Mouse (Mus musculus) stomach, embryonic 16.5 days (tissue): Measurements from ENCODE around the gene Gm45062. TPM values are rescaled to one million over a fixed set of nuclear protein-coding genes. Genes with fewer than 3 reads are reported as not detected.

Experiments used
- ATAC-seq: fragments of 200-750 bp; cut with Nextera tagmentation; 2 replicates; pipeline ENCODE4 v1.8.0; 2017; ENCODE audit warnings: moderate number of reproducible peaks, moderate TSS enrichment; ENCODE audit not compliant: insufficient read depth, low FRiP score
- H3K27ac ChIP-seq: fragments of 300-500 bp; sonication (generic); 2 replicates; pipeline ENCODE4 v1.5.1; 2014; ENCODE audit warnings: low read length
- H3K27me3 ChIP-seq: fragments of 300-500 bp; sonication (generic); 2 replicates; pipeline ENCODE4 v1.6.1; 2014; ENCODE audit warnings: low read length, control low read depth, mixed read lengths; ENCODE audit not compliant: control insufficient read depth, insufficient read depth
- H3K36me3 ChIP-seq: fragments of 300-500 bp; sonication (generic); 2 replicates; pipeline ENCODE4 v1.6.1; 2014; ENCODE audit warnings: low read length; ENCODE audit not compliant: control insufficient read depth, insufficient read depth
- H3K4me1 ChIP-seq: fragments of 300-500 bp; sonication (generic); 2 replicates; pipeline ENCODE4 v1.6.1; 2014; ENCODE audit warnings: low read length, control low read depth, mixed read lengths; ENCODE audit not compliant: control insufficient read depth, insufficient read depth
- H3K4me2 ChIP-seq: fragments of 300-500 bp; sonication (generic); 2 replicates; pipeline ENCODE4 v1.6.1; 2014; ENCODE audit warnings: low read depth, low read length, mixed read lengths
- H3K4me3 ChIP-seq: fragments of 300-500 bp; sonication (generic); replicated peaks from 2 replicates; pipeline ENCODE4 v1.5.1; 2014; ENCODE audit warnings: mild to moderate bottlenecking, low read length
- H3K9ac ChIP-seq: fragments of 300-500 bp; sonication (generic); 2 replicates; pipeline ENCODE4 v1.6.1; 2014; ENCODE audit warnings: low read length
- H3K9me3 ChIP-seq: fragments of 300-500 bp; sonication (generic); replicated peaks from 2 replicates; pipeline ENCODE4 v1.6.1; 2016; ENCODE audit warnings: low read length, control low read depth; ENCODE audit not compliant: control insufficient read depth
- WGBS: fragments of 180-500 bp; shearing (Covaris S2); extraction: QIAGEN DNeasy Blood & Tissue Kit; methylation state at CpG from one replicate; pipeline ENCODE4 v1.1.7; 2014; 5-methylcytosine and 5-hydroxymethylcytosine counted together
- polyA plus RNA-seq: library from polyadenylated mRNA; unstranded; fragments of >200 nt; fragmentation: Nextera tagmentation; extraction: Ambion mirVana; gene quantifications from 2 replicates; pipeline ENCODE4 v1.2.1, GENCODE M21; 2015

Gene Gm45062
- polyA plus RNA-seq, 1 experiment from 2014 or later, result 12.2 TPM

- H3K9me3 ChIP-seq, result no peaks in the 10 kb centered on the region
- no peaks in the 10 kb centered on the region for H3K36me3 ChIP-seq
- no peak overlapping the region for H3K4me2 ChIP-seq
- 57% methylated on average over 5 of the region's 5 CpGs for WGBS
- H3K4me1 ChIP-seq, result no peaks in the 10 kb centered on the region
- H3K9ac ChIP-seq, result no peak overlapping the region
- H3K27ac ChIP-seq, result no peak overlapping the region
- no peaks in the 10 kb centered on the region for H3K27me3 ChIP-seq
- H3K4me3 ChIP-seq, result no peak overlapping the region
- no peak for ATAC-seq
These were observed 206.7 kb downstream of the Gm45062 start for GRCm38 (mm10) chr6:8465985-8466384.

- H3K4me2 ChIP-seq, result no peak overlapping the region
- no peaks in the 10 kb centered on the region for H3K27me3 ChIP-seq
- H3K27ac ChIP-seq, result no peak overlapping the region
- 69% methylated on average over 10 of the region's 10 CpGs for WGBS
- H3K36me3 ChIP-seq, result no peaks in the 10 kb centered on the region
- no peaks in the 10 kb centered on the region for H3K9me3 ChIP-seq
- H3K9ac ChIP-seq, result no peak overlapping the region
- 0 out of 2 replicates have a peak, but pooled peaks cover 2% of the 10 kb centered on the region for H3K4me1 ChIP-seq
- ATAC-seq, result no peak
- no peak overlapping the region for H3K4me3 ChIP-seq
These were observed 208.6 kb downstream of the Gm45062 start for GRCm38 (mm10) chr6:8467667-8468337.

GRCm38 (mm10) chr6:8469918-8470317, 210.7 kb downstream of the Gm45062 start:
- Histone ChIP-seq H3K4me2 (no peak overlapping the region), H3K9me3 (no peaks in the 10 kb centered on the region), H3K4me3 (no peak overlapping the region), H3K27ac (no peak overlapping the region), H3K9ac (no peak overlapping the region), H3K27me3 (no peaks in the 10 kb centered on the region), H3K4me1 (peaks cover 6% of the 10 kb centered on the region; the same call in 1 of the 2 replicates), H3K36me3 (no peaks in the 10 kb centered on the region)
- no peak for ATAC-seq
- WGBS, result 83% methylated on average over 3 of the region's 3 CpGs

GRCm38 (mm10) chr6:8472125-8472524, 212.9 kb downstream of the Gm45062 start:
- 79% methylated on average over 3 of the region's 3 CpGs for WGBS

GRCm38 (mm10) chr6:8472915-8473314, 213.7 kb downstream of the Gm45062 start:
- Histone ChIP-seq H3K36me3 (no peaks in the 10 kb centered on the region), H3K9me3 (no peaks in the 10 kb centered on the region), H3K27me3 (no peaks in the 10 kb centered on the region), H3K9ac (no peak overlapping the region), H3K4me3 (no peak overlapping the region), H3K4me1 (peaks cover 6% of the 10 kb centered on the region; the same call in 1 of the 2 replicates), H3K4me2 (no peak overlapping the region), H3K27ac (peak overlapping the region; percentile 17)
- ATAC-seq, result no peak
- WGBS, result 39% methylated on average over 5 of the region's 5 CpGs

More at GRCm38 (mm10) chr6:8472125-8472524, 212.9 kb downstream of the Gm45062 start:
- Histone ChIP-seq H3K9ac (no peak overlapping the region), H3K4me3 (no peak overlapping the region), H3K36me3 (no peaks in the 10 kb centered on the region), H3K4me2 (no peak overlapping the region), H3K9me3 (no peaks in the 10 kb centered on the region), H3K27ac (no peak overlapping the region), H3K27me3 (no peaks in the 10 kb centered on the region), H3K4me1 (peaks cover 6% of the 10 kb centered on the region; the same call in 1 of the 2 replicates)
- no peak for ATAC-seq

DNA sequence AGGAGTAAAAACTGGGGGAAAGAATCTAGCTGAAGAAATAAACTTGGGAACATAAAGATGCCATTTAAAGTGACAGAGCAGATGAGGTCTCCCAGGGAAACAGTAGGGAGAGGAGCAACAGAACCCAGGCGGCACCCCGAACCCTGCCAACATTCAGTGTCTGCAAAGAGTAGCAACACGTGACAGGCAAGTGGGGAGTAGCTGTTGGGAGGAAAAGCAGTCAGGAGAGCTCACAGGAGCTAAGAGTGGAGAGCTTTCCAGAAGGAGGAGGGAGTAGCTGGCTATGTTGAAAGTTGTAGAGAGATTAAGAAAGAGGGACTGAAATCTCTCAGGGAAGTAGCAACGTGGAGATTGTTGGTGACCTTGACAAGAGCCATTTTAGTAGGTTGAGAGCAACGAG, 214.2 kb downstream of the Gm45062 start:
- Histone ChIP-seq H3K4me2 (no peak overlapping the region), H3K27me3 (no peaks in the 10 kb centered on the region), H3K9ac (no peak overlapping the region), H3K4me1 (peaks cover 6% of the 10 kb centered on the region; the same call in 1 of the 2 replicates), H3K4me3 (no peak overlapping the region), H3K36me3 (no peaks in the 10 kb centered on the region), H3K9me3 (no peaks in the 10 kb centered on the region), H3K27ac (no peak overlapping the region)
- ATAC-seq, result no peak
- 44% methylated on average over 5 of the region's 5 CpGs for WGBS

DNA sequence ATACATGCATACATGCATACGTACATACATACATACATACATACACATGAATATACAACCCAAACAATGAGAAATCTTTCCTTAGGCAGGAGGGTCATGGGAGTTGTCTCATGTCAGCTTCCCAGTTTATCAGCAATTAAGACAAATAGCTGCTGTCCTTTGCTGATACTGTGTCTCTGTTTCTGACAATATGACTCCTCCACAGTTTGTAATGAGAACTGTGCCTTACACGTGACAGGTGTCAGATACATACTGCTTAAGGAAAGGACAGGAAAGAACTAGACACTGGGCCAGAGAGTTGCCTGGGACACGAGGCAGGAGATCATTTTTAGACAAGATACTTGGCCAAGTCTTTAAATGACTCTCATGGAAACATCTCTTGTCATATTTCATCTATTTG, 215.1 kb downstream of the Gm45062 start:
- Histone ChIP-seq H3K4me3 (no peak overlapping the region), H3K27me3 (no peaks in the 10 kb centered on the region), H3K4me1 (peaks cover 6% of the 10 kb centered on the region; the same call in 1 of the 2 replicates), H3K4me2 (no peak overlapping the region), H3K27ac (no peak overlapping the region), H3K9ac (no peak overlapping the region), H3K9me3 (no peaks in the 10 kb centered on the region), H3K36me3 (no peaks in the 10 kb centered on the region)
- 64% methylated on average over 3 of the region's 3 CpGs for WGBS
- ATAC-seq, result no peak

GRCm38 (mm10) chr6:8474820-8475219, 215.6 kb downstream of the Gm45062 start:
- H3K4me3 ChIP-seq, result no peak overlapping the region
- no peaks in the 10 kb centered on the region for H3K9me3 ChIP-seq
- H3K27ac ChIP-seq, result no peak overlapping the region
- ATAC-seq, result peak; percentile 56; the same call in 1 of the 2 replicates
- WGBS, result 45% methylated on average over 4 of the region's 4 CpGs
- no peaks in the 10 kb centered on the region for H3K36me3 ChIP-seq
- no peak overlapping the region for H3K9ac ChIP-seq
- H3K4me1 ChIP-seq, result peaks cover 6% of the 10 kb centered on the region; the same call in 1 of the 2 replicates
- no peaks in the 10 kb centered on the region for H3K27me3 ChIP-seq
- no peak overlapping the region for H3K4me2 ChIP-seq

GRCm38 (mm10) chr6:8479176-8479575, 219.9 kb downstream of the Gm45062 start:
- no peak overlapping the region for H3K4me2 ChIP-seq
- no peak for ATAC-seq
- no peaks in the 10 kb centered on the region for H3K36me3 ChIP-seq
- H3K9ac ChIP-seq, result no peak overlapping the region
- WGBS, result 43% methylated on average over 1 of the region's 1 CpGs
- no peak overlapping the region for H3K4me3 ChIP-seq
- H3K4me1 ChIP-seq, result no peaks in the 10 kb centered on the region
- no peaks in the 10 kb centered on the region for H3K9me3 ChIP-seq
- no peaks in the 10 kb centered on the region for H3K27me3 ChIP-seq
- no peak overlapping the region for H3K27ac ChIP-seq
